Mouse (Mus musculus) heart, embryonic 16.5 days (tissue): ENCODE results near the gene Hist1h2an. TPM values are rescaled to one million over a fixed set of nuclear protein-coding genes. Genes with fewer than 3 reads are reported as not detected.
"Not testable (repeated sequence)": the region's sequence is repeated elsewhere in the genome, so short reads cannot be mapped to it uniquely, and the experiment has no call there.

ENCODE experiments used
- ATAC-seq: fragments of 200-750 bp; cut with Nextera tagmentation; replicated peaks from 2 replicates; pipeline ENCODE4 v1.8.0; 2017; ENCODE audit warnings: moderate number of reproducible peaks; ENCODE audit not compliant: insufficient read depth, low FRiP score; ENCODE audit errors: extremely low read depth
- H3K27ac ChIP-seq: fragments of 300-500 bp; sonication (generic); 2 replicates; pipeline ENCODE4 v1.5.1; 2014; ENCODE audit warnings: mild to moderate bottlenecking, low read length, control low read depth, moderate library complexity
- H3K27me3 ChIP-seq: fragments of 300-500 bp; sonication (generic); 2 replicates; pipeline ENCODE4 v1.6.1; 2014; ENCODE audit warnings: low read length, mixed read lengths; ENCODE audit not compliant: control insufficient read depth, insufficient read depth
- H3K36me3 ChIP-seq: fragments of 300-500 bp; sonication (generic); 2 replicates; pipeline ENCODE4 v1.6.1; 2014; ENCODE audit not compliant: control insufficient read depth, insufficient read depth
- H3K4me1 ChIP-seq: fragments of 300-500 bp; sonication (generic); 2 replicates; pipeline ENCODE4 v1.6.1; 2014; ENCODE audit warnings: low read length, mixed read lengths; ENCODE audit not compliant: control insufficient read depth, insufficient read depth
- H3K4me2 ChIP-seq: fragments of 300-500 bp; sonication (generic); 2 replicates; pipeline ENCODE4 v1.6.1; 2014; ENCODE audit warnings: low read depth, mild to moderate bottlenecking, control low read depth, low read length
- H3K4me3 ChIP-seq: fragments of 300-500 bp; sonication (generic); 2 replicates; pipeline ENCODE4 v1.5.1; 2014; ENCODE audit warnings: mild to moderate bottlenecking, control low read depth, low read length
- H3K9ac ChIP-seq: fragments of 300-500 bp; sonication (generic); 2 replicates; pipeline ENCODE4 v1.6.1; 2014; ENCODE audit warnings: low read length, control low read depth
- H3K9me3 ChIP-seq: fragments of 300-500 bp; sonication (generic); replicated peaks from 2 replicates; pipeline ENCODE4 v1.6.1; 2016; ENCODE audit warnings: low read length; ENCODE audit not compliant: control insufficient read depth
- WGBS: fragments of 180-500 bp; shearing (Covaris S2); extraction: QIAGEN DNeasy Blood & Tissue Kit; methylation state at CpG from one replicate; pipeline ENCODE4 v1.1.7; 2014; 5-methylcytosine and 5-hydroxymethylcytosine counted together
- polyA plus RNA-seq: library from polyadenylated mRNA; unstranded; fragments of >200 nt; fragmentation: Nextera tagmentation; extraction: Ambion mirVana; gene quantifications from 2 replicates; pipeline ENCODE4 v1.2.1, GENCODE M21; 2015

Gene Hist1h2an
- polyA plus RNA-seq, 1 experiment from 2014 or later: 3.1 TPM

- peak overlapping the region; percentile 85 for H3K9ac ChIP-seq
- no peaks in the 10 kb centered on the region for H3K27me3 ChIP-seq
- 6% methylated on average over 33 of the region's 33 CpGs for WGBS
- H3K27ac ChIP-seq: peak overlapping the region; percentile 83
- no peaks in the 10 kb centered on the region for H3K9me3 ChIP-seq
- H3K4me1 ChIP-seq: peaks cover 20% of the 10 kb centered on the region
- H3K36me3 ChIP-seq: no peaks in the 10 kb centered on the region
- peak overlapping the region; percentile 70 for H3K4me3 ChIP-seq
- ATAC-seq: peak; percentile 81
- peak overlapping the region; percentile 98 for H3K4me2 ChIP-seq
Observed at GRCm38 (mm10) chr13:21778814-21779766, 7.9 kb downstream of the Hist1h2an start.

GRCm38 (mm10) chr13:21755707-21756106 is 31.3 kb downstream of the Hist1h2an start:
- no peak for ATAC-seq
- Histone ChIP-seq H3K36me3 (no peaks in the 10 kb centered on the region), H3K9ac (no peak overlapping the region; the same call in 1 of the 2 replicates), H3K27ac (no peak overlapping the region), H3K4me3 (no peak overlapping the region), H3K4me1 (peaks cover 13% of the 10 kb centered on the region), H3K9me3 (no peaks in the 10 kb centered on the region), H3K27me3 (no peaks in the 10 kb centered on the region), H3K4me2 (peak overlapping the region; percentile 47)
- WGBS: 69% methylated on average over 1 of the region's 1 CpGs

- WGBS: under 1% methylated on average over 22 of the region's 26 CpGs
- not testable (repeated sequence) for H3K27me3 ChIP-seq, H3K9me3 ChIP-seq, H3K36me3 ChIP-seq
- H3K9ac ChIP-seq: peak overlapping the region; percentile 75
- peak overlapping the region; percentile 59 for H3K4me3 ChIP-seq
- peak; percentile 5 for ATAC-seq
- peak overlapping the region; percentile 92 for H3K27ac ChIP-seq
- peak overlapping the region; percentile 71 for H3K4me2 ChIP-seq
- peaks cover 13% of the 10 kb centered on the region for H3K4me1 ChIP-seq
Observed at GRCm38 (mm10) chr13:21754294-21755001, 32.6 kb downstream of the Hist1h2an start.

GRCm38 (mm10) chr13:21753524-21754285 is 33.3 kb downstream of the Hist1h2an start, which contains the start of the genes Hist1h2ak and Hist1h2bn:
Gene Hist1h2ak, minus strand, starts transcription at chr13:21753827.
Gene Hist1h2bn, plus strand, starts transcription at chr13:21754123.
- not testable (repeated sequence) for H3K27me3 ChIP-seq, H3K36me3 ChIP-seq, H3K9me3 ChIP-seq
- H3K4me1 ChIP-seq: peaks cover 15% of the 10 kb centered on the region
- peak; percentile 90 for ATAC-seq
- H3K27ac ChIP-seq: peak within 1 kb of the TSS; percentile 92
- peak within 1 kb of the TSS; percentile 71 for H3K4me2 ChIP-seq
- H3K9ac ChIP-seq: peak within 1 kb of the TSS; percentile 75
- under 1% methylated on average over 35 of the region's 50 CpGs for WGBS
- peak within 1 kb of the TSS; percentile 59 for H3K4me3 ChIP-seq

GRCm38 (mm10) chr13:21753051-21753523 is 33.9 kb downstream of the Hist1h2an start:
- H3K4me2 ChIP-seq: peak overlapping the region; percentile 71
- H3K9ac ChIP-seq: peak overlapping the region; percentile 74
- no peaks in the 10 kb centered on the region for H3K27me3 ChIP-seq
- H3K36me3 ChIP-seq: no peaks in the 10 kb centered on the region
- H3K4me1 ChIP-seq: peaks cover 15% of the 10 kb centered on the region
- WGBS: 5% methylated on average over 10 of the region's 10 CpGs
- ATAC-seq: no peak
- no peaks in the 10 kb centered on the region for H3K9me3 ChIP-seq
- H3K4me3 ChIP-seq: peak overlapping the region; percentile 59
- H3K27ac ChIP-seq: peak overlapping the region; percentile 92

- no peak for ATAC-seq
- Histone ChIP-seq H3K27me3 (no peaks in the 10 kb centered on the region), H3K36me3 (no peaks in the 10 kb centered on the region), H3K4me3 (no peak overlapping the region), H3K9ac (peak overlapping the region; percentile 74; the same call in 1 of the 2 replicates), H3K4me2 (peak overlapping the region; percentile 71; the same call in 1 of the 2 replicates), H3K9me3 (no peaks in the 10 kb centered on the region), H3K4me1 (peaks cover 17% of the 10 kb centered on the region), H3K27ac (peak overlapping the region; percentile 41)
- 35% methylated on average over 3 of the region's 3 CpGs for WGBS
Observed at GRCm38 (mm10) chr13:21752356-21752755, 34.7 kb downstream of the Hist1h2an start.

- H3K4me3 ChIP-seq: no peak overlapping the region
- WGBS: 40% methylated on average over 3 of the region's 3 CpGs
- no peak overlapping the region; the same call in 1 of the 2 replicates for H3K9ac ChIP-seq
- no peaks in the 10 kb centered on the region for H3K36me3 ChIP-seq
- peaks cover 17% of the 10 kb centered on the region for H3K4me1 ChIP-seq
- H3K4me2 ChIP-seq: peak overlapping the region; percentile 71; the same call in 1 of the 2 replicates
- peak overlapping the region; percentile 41 for H3K27ac ChIP-seq
- H3K27me3 ChIP-seq: no peaks in the 10 kb centered on the region
- no peaks in the 10 kb centered on the region for H3K9me3 ChIP-seq
- ATAC-seq: no peak
Observed at GRCm38 (mm10) chr13:21751827-21752226, 35.2 kb downstream of the Hist1h2an start.

GRCm38 (mm10) chr13:21751417-21751816 is 35.6 kb downstream of the Hist1h2an start:
- no peak overlapping the region for H3K4me3 ChIP-seq
- peak overlapping the region; percentile 29; the same call in 1 of the 2 replicates for H3K9ac ChIP-seq
- ATAC-seq: no peak
- H3K9me3 ChIP-seq: no peaks in the 10 kb centered on the region
- H3K4me1 ChIP-seq: peaks cover 17% of the 10 kb centered on the region
- H3K27ac ChIP-seq: peak overlapping the region; percentile 41; the same call in 1 of the 2 replicates
- no peak overlapping the region for H3K4me2 ChIP-seq
- H3K36me3 ChIP-seq: no peaks in the 10 kb centered on the region
- H3K27me3 ChIP-seq: no peaks in the 10 kb centered on the region
